Mouse (Mus musculus) testis, adult 2 months (tissue): ENCODE measurements at regions not wholly inside any gene's neighbourhood (a gene's known extent, or its start where the extent isn't known, plus 50 kb on each side); places are given as distances from the start of the nearest gene placed in this dataset.

Source experiments
- CTCF ChIP-seq: fragments of 200-500 bp; IDR thresholded peaks from 2 replicates; pipeline ENCODE4 v1.5.1; 2012; ENCODE audit warnings: low read depth, mild to moderate bottlenecking, inconsistent platforms, low read length, moderate library complexity; ENCODE audit not compliant: control insufficient read depth, insufficient read depth, insufficient replicate concordance
- POLR2A ChIP-seq: fragments of 200-500 bp; IDR thresholded peaks from 2 replicates; pipeline ENCODE4 v1.6.1; 2012; ENCODE audit warnings: low read depth, mild to moderate bottlenecking, inconsistent platforms, low read length, moderate library complexity; ENCODE audit not compliant: control insufficient read depth

DNA sequence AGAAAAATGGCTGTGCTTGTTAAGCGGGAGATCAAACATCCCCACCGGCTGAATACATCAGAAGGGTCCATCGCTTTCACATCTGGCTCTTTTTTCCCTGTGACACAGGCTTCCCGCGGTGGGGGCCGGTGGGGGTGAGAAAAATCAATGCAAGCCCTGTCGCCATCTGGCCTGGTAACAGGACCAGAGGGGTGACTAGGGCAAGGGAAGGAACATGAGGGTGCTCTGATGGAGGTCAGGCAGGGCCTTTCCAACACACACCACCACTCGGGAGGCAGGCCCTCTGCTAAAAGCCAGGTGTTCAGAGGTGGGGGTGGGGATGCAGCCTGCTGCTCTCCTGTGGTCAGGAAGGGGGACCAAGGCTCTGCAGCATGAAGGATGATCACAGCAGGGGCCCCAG, 107.5 kb upstream of the Syt13 start:
- no peak for TF ChIP-seq CTCF
- no peak for TF ChIP-seq POLR2A
